Mouse (Mus musculus) heart, postnatal 10 days (tissue): ENCODE results near the gene Zfp9. TPM values are rescaled to one million over a fixed set of nuclear protein-coding genes. Genes with fewer than 3 reads are reported as not detected.

ENCODE experiments used
- DNase-seq, 2 experiments: peaks; one replicate each; pipeline ENCODE4 v3.0.0; 2021
- intact Hi-C: fragments of 180-260 bp; cut with DNase I; formaldehyde crosslinking; loops from one replicate; pipeline ENCODE4 v1.15.1; 2025
- microRNA-seq, 2 experiments: library from miRNA; unstranded; fragments of <30 nt; microRNA quantifications; one replicate each; pipeline ENCODE4 v1.2.0; 2022
- total RNA-seq, 2 experiments: library from RNA; stranded (reverse); gene quantifications; 2 replicates each; pipeline ENCODE4 v1.2.3; 2021

Gene Zfp9
- 1 to 10 TPM; 7.1 to 7.4 TPM for total RNA-seq

- peak; percentile 85 to 88 for DNase-seq
- intact Hi-C loops: no loop called here
Observed at GRCm38 (mm10) chr6:118478957-118479708, at the start of gene Zfp9. Gene Zfp9, minus strand, starts transcription at chr6:118479320.

- intact Hi-C loops: no loop called here
- no peak for DNase-seq
Observed at GRCm38 (mm10) chr6:118520668-118521067, 41.5 kb upstream of the Zfp9 start.

DNA sequence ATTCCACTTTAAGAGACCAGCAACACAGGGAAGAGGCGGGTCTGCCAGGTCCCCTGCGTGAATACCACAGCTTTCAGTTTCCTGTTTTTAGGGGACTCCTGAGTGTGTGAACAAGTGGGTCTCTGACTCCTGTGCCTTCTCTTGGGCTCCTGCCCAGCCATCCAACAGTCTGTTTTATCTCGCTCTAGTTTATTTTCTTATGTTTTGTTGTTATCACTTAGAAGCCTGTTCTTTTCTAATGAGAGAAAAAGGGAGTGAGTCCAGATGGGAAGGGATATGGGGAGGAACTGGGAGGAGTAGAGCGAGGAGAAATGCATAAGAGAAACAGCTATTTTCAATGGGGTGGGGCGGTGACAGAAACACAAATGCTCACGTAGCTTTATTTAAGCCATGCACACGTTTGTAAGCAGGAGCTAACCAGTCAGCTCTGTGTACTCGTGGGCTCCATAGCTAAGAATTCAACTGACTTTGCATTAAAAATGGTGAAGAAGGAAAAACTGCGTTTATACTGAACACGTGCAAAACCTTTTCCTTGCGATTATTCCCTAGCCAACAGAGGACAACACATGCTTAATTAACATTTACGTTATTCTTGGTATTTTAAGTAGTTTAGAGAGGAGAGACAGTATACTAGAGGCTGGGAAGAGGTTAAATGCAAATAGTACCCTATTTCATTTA is 34.4 kb upstream of the Zfp9 start:
- intact Hi-C loops: no loop called here
- no peak for DNase-seq

GRCm38 (mm10) chr6:118499010-118499409 is 19.9 kb upstream of the Zfp9 start:
- intact Hi-C loops: no loop called here
- no peak for DNase-seq

DNA sequence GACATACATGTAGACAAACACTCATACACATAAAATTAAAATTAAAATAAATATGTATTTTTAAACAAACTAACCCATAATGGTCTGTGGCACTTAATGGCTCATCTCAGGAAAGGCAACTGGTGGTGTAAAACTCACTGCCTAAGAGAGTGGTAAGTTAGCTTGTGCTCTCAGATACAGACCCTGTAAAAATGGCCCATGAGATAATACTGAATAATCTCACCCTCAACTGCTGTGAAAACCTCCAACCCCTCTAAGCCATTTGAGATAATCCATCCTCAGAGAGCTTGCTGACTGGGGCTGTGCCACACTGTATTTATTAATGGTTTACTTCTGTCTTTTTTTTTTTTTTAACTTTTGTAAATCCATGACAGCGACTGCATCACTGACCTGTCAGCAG is 3.0 kb upstream of the Zfp9 start:
- no peak for DNase-seq
- intact Hi-C loops: no loop called here

GRCm38 (mm10) chr6:118477875-118478785 is 990 bp downstream of the Zfp9 start:
- peak; percentile 8 to 13 for DNase-seq
- intact Hi-C loops: no loop called here

DNA sequence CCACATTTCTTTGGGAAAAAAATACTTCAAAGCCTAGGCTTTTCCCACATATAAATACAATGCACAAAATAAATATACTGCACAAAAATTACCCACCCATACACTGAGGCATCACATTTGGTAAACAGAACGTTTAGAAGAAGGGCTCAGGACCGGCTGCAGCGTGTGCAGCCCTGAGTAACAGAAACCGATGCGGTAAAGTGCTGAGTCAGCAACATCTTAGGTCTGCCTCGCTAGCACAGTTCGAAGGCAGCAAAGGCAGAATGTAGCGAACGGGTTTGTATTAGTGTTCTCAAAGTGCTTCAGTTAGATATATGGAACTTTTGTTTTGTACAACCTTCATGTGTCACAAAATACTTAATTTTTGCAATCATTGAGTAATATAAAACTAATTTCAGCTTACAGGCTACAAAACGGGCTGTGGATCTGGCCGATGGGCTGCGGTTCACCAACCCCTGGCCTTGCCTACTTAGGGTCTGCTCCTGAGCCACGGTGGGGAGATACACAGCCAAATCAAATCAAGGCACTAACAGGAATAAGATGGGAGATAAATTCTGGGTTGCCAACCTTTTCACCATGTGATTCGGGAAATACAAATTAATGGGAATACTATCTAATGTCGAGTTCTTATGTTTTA is 16.9 kb downstream of the Zfp9 start:
- DNase-seq: no peak
- intact Hi-C loops: no loop called here

DNA sequence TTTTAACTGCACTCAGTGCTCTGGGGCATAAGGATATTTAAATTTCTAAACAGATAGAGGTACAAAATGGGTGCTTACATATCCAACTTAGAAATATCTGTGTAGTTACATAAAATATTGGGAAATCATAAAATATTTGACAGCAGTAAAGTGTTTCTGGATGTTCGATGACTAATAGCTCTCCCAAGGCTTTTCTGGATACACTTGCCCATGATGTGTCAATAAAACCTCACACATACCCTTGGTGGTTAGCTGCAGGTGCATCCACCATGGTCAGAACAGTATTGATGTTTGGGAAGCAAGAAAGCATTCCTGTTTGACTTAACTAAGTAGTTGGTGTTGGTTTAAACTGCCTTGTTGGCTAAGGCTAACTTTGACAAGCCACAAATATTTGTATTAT is 21.4 kb downstream of the Zfp9 start:
- DNase-seq: no peak
- intact Hi-C loops: no loop called here

DNA sequence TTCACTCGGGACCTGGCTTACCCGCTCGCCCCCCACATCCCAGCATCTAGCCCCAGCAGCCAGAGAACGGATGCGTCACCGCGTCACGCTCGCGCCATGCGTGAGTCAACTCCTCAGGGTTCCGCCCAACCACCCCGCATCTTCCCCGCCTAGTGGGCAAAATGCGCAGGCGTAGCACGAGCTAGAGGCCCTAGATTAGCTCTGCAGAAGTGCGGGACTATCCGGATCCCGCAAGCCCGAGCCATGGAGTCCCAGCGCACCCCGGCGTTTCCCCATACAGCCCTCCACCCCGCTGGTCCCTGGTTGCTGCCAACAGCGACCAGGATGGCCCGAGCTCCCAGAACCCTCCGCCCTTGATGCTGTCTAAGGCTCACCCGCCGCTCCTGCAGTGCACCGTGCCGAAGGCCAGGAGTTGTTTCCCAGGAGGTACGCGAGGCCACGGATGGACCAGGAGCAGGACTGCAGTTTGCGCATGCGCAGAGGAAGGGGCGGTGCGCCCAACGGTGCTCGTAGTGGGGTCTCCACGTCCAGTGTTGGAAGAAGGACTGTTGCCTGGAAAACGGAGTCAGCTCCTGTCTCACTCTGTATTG is 24.0 kb downstream of the Zfp9 start, which contains the start of gene Zfp248:
TSS of gene Zfp248 (minus strand) at position 487 of the 590 bp plus-strand sequence.
- peak; percentile 90 to 91 for DNase-seq
- intact Hi-C loops: no loop called here

DNA sequence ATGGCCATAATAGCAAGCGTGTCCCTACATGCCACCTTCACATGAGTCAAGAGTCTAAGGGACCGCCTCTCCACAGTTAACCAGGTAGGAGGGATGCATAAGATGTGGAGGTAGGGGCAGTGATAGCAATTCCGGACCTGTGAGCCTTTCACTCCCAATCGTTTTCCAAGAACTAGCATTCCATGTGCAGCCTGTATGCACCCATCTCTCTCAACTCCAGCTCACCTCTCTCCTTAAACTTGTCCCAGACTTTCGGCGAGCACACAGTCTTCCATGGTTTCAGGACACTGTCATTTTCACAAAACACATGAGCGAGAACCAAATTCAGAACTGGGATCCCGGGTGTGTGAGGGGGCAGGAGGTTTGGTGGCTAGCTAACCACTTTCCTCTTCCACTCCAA is 24.7 kb downstream of the Zfp9 start:
- intact Hi-C loops: no loop called here
- DNase-seq: peak in 1 of 2 experiments; percentile 4

- intact Hi-C loops: no loop called here
- no peak for DNase-seq
Observed at GRCm38 (mm10) chr6:118431502-118431901, 47.6 kb downstream of the Zfp9 start.

GRCm38 (mm10) chr6:118426666-118427065 is 52.5 kb downstream of the Zfp9 start:
- DNase-seq: no peak
- intact Hi-C loops: no loop called here

DNA sequence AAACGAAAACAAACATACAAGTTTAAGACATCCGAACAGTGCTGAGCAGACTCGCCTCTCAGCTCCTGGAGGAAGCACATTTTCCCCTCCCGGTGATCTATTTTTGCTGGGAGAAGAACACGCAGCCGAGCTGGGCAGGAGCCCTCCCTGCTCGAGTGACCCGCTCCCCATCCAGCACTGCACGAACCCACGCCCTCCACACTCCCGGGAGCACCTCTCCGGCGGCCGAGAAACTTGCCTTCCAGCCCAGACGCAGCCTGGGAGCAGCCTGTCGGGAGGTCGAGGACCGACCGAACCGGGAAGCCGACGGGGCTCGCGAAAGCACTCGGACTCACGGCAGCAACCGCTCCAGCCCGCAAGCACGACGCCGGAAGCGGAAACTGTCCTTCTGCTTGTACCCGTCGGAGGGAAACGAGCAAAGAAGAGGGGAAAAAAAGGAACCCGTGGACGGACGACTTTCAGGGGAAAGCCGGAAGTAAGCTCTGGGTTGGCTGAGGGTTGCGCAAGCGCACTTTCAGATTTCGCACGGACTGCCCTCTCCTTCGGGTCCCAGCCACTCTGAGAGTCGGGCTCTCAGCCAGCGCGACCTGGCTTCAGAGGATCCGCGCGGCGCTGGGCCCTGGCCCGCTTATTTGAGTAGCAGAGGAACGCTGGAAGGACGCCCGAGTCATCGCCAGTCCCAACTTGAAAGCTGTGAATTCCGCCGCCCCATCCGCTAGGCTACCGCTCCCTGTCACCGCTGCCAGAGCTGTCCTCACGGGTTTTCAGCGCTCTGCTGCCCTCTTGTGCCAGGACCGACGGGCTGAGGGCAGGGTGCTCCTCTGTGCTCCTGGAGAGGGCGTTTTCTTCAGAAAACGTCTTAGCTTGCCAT is 59.8 kb downstream of the Zfp9 start, which contains the start of gene Bms1:
TSS of gene Bms1 (minus strand) at position 425 of the 871 bp plus-strand sequence.
- intact Hi-C loops: no loop called here
- DNase-seq: peak; percentile 97 to 98

Small RNAs within 50 kb of the gene (microRNA-seq; reads per million reads assigned to microRNA genes)
- 0 reads per million in 2 experiments for gene Gm25953

Other genes with a start within 250 kb of the Zfp9 start
- 10 to 100 TPM; 21.7 to 21.8 TPM for gene Bms1, start 59.8 kb downstream of the Zfp9 start, total RNA-seq
- gene Zfp248, start 23.8 kb downstream of the Zfp9 start, total RNA-seq: 1 to 10 TPM; 2.0 to 2.2 TPM
- 1 to 10 TPM; 2.1 to 3.4 TPM for gene Ankrd26, start 82.9 kb upstream of the Zfp9 start, total RNA-seq